Mouse (Mus musculus) telencephalon, adult 2 months (tissue): ENCODE results near the gene Zfp39.
"Not testable (repeated sequence)": the region's sequence is repeated elsewhere in the genome, so short reads cannot be mapped to it uniquely, and the experiment has no call there.

Experiments used
- DNase-seq: peaks from one replicate; pipeline ENCODE4 v3.0.0-alpha.2; 2011; ENCODE audit warnings: low read depth, low spot score

The Zfp39 gene

DNA sequence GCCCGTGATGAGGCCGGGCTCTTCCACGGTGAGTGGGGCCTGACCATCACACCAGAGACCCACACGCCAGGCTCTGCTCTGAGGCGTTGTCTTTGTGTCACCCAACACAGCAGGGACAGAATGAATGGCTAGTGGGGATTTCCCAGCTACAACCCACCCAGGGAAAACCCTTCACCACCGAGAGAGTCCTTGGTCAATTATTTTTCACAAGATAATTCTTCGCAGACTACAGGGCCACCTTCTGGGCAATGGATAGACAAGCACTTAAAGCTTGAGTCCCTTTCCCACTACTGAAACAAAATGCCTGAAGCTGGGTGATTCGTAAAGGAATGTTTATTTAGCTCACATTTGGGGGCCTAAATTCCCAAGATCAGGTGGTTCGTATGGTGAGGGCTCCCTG, 18.4 kb upstream of the Zfp39 start:
- no peak for DNase-seq

DNA sequence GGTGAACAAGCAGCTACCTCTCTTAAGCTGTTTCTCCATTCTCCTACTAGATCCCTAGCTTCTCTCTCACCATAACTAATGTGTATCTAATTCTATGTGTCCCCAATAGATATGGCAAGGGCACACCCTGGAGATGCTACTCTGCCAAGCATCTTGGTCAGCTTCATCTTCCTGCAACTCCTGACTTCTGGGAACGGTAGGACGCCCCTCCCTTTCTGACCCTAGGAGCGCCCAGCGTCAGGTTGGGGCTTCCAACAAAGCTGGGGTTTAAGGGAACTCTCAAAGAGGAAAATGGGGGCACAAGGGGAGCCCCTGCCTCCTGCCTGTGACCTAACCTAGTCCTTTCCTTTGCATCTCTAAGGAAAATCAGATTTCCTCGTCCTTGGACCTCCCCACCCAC, 14.7 kb upstream of the Zfp39 start:
- DNase-seq: no peak

DNA sequence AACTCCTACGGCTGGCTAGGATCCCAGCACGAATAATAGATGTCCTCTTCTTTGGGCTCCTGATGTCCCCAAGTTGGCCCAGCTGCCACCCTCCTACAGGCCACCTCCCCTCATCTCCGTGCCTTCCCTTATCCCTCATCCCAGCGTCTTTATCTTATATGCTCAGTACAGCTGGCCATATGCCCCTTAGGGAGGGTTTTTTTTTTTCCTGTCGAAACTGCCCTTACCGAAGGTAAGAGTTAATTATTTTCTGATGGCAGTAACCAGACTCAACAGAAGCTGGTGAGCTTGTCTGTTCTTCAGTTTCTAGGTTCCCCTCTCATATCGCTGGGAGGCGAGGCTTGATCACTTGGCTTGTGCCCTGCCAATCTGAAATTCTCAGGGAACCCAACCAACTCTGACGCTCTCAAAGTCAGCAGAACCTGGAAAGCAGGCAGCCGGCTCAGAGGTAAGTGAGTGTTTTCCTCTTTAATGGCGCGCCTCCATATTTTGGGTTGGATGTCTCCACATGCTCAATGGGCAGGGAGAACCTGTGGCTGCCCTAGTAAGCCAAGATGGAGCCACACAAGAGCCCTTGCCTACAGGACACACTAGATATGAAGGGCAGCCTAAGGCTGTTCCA, 13.8 kb upstream of the Zfp39 start, which contains the start of gene Btnl10:
Btnl10 (plus strand) TSS at position 164 of the 622 bp plus-strand sequence.
- DNase-seq: no peak

DNA sequence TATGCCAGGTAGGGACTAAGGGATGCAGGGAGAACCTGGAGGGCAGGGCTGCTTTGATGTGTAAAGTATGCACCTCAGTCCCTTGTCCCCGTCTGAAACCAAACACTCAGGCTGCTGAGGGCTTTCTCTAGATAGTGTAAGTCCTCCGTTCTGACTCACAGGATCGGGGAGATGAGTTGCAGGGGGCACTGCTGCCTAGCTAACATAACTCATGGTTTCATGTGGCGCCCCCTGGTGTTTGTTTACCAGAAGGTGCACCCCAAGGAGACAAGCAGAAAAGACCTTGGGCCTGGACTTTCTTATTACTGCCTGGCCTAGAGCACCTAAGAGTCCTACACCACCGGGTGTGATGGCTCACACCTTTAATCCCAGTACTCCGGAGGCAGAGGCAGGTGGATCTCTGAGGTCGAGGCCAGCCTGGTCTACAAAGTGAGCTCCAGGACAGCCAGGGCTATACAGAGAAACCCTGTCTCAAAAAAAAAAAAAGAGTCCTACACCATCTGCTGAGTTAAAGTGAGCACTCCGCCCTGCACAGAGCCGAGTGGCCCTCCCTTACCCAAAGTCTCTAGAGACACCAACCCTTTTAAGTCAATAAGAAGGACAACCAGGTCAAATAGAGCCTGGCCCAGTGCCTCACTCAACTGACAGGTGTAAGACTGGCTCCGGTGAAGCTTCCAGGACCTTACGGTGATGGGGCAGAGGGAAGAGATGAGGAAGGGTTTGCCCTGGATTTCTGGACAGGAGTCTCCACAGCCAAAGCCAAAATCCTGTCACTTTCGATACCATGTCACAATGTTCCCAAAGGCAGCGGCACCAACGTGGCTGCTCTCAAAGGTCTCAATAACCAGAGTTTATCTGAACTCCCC, 13.1 kb upstream of the Zfp39 start:
- no peak for DNase-seq

DNA sequence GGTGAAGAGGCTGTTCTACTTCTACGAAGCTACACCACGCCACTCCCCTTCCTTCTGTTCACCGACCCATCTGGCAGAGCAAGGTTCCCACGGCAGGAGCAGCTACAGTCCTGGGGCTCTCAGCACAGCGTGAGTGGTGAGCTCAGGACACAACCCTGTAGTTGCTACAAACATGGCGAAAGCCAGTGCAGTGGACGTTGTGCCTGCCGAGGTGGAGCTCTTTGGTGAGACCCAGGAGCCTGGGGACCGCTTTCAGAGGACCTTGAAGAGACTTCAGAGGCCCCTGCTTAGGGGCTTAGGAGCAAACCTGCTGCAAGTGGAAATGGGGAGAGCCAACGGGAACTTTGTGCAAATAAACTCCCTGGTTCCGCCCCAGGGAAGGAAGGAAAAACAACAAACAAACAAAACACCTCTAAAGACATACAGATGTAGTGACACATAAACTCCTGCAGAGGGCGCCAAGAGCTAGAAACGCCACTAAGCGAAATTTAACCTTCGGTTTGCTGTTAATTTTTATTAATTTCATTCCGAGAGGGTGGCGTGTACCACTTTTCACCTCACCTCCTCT, 10.5 kb upstream of the Zfp39 start:
- no peak for DNase-seq

DNA sequence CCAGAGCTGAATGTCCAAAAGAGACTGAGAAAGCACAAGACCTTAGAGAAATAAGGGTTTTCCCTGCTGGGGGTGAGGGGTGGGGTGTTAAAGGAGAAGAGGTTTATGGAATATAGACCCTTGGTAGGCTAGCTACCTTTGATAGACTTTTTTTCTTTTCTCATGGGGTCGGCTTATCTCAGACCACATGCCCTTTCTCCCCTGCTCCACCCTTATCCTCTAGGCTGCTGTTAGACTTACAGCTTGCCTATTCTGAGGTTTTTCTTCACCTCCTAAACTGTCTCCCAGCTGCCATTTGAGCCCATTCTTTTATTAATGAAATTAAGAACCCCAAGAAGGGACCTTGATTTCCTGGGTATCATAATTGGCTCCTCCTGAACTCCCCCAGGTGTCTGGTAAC, 9.8 kb upstream of the Zfp39 start:
- DNase-seq: no peak

DNA sequence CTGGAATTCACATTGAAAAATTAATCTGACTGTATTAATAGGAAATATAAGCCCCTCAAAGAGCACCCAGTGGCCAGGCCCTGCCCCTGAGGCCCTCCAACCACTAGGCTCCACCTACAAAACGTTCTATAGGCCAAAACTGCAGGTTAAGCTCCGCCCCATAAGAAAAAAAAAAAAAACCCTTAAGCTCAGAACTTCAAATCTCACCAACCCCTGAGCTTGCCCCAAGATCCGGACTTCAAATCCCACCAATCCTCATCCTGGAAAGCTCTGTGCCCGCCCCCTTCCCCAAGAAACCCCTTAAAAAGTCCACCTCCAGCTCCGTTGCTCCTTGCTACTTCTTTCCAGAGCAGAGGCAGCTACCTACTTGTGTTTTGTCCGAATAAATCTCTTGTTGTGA, 813 bp upstream of the Zfp39 start:
- peak; percentile 12 for DNase-seq

DNA sequence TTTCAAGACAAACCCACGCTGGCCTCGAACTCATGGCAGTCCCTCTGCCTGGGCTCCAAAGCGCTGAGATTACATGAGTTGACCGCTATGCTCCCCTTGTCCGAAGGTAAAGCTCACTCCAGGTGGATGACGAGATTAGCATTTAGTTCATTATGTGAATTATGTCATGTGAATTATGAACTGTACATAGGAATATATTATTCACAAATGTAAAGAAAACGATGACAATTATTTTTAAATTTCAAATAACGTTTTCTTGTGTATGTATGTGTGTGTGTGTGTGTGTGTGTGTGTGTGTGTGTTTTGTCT, 339 bp upstream of the Zfp39 start:
- DNase-seq: no peak

DNA sequence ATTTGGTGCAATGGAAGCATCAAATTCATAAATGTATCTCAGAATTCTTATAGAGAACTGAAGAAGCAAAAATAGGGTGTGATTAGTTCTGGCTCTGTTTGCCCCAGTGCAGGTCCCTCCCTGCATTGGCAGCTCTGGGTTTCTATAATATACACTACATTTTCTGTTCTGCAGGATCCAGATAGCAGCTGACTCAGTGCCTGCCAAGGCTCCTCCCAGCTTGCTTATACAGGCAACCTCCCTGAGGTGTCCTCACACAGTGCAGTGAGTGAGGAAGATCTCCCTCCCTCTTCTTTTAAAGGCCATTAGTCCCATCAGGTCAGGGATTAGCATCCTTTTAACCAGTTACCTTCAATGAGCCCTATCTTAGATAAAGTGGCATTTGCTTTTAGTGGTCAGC, 2.9 kb downstream of the Zfp39 start:
- no peak for DNase-seq

DNA sequence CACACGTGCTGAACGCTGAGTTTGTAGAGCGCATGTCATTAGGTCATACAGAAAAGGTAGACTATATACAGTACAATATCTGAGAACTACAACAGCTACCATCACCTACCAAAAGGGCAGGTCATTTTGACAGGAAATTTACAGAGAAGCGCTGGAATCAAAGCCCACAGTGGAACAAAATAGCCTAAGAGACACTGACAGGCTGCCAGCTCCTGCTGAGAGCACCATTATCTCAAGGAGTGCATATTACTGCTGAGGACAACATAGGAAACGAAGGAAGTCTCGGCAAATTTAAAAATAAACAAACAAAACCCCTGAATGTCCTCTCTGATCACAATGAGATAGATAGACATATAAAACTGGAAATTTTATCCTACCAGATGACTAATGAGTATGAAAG, 6.5 kb downstream of the Zfp39 start:
- DNase-seq: no peak

DNA sequence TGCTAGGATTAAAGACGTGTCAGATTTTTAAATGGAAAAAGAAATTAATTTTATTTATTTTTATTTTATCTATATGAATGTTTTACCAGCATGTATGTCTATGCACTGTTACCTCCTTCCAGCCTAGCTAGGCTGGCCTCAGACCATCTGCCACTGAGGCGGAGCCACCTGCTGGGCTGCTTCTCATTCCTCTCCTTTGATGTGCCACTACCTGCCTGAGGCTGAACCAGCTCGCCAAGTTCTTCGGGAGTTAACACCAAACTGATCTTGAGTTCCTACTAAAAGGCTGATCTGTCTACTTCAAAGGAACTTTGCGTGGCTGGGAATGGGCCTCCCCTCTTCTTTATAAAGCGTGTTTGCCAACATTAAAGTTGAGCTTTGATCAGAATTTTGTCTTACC, 9.6 kb downstream of the Zfp39 start:
- no peak for DNase-seq

DNA sequence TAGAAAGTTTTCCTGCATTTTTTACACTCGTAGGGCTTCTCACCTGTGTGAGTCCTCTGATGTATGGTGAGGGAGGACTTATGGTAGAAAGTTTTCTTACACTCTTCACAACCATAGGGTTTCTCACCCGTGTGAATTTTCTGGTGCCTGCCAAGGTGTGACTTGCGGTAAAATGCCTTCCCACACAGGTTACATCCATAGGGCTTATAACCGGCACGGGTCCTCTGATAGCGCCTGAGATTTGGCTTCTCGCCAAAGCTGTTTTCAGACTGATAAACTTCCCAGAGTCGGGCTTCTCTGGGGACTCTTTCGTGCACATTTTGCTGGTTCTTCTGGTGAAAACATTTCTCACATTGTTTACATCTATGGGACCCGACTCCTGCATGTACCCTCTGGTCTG, 13.5 kb downstream of the Zfp39 start:
- DNase-seq: no peak

DNA sequence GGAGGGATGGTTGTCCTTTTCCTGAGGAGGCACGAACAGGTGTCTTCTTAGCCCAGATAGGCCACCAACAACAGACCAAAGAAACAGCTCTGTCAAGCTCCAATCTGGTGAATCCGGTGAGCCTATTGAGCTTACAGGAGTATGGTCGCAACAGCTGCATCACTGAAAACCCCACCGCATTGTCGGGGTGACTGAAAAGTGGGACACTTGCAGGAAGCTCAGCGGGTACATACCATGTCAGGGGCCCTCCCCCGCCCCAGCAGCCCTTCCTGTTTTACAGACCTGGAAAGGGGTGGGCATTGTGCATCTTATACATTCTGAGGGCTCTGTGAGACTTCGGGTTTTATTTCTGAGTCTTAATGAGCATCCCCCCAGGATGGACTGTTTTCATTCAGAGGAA, 20.3 kb downstream of the Zfp39 start:
- no peak for DNase-seq

DNA sequence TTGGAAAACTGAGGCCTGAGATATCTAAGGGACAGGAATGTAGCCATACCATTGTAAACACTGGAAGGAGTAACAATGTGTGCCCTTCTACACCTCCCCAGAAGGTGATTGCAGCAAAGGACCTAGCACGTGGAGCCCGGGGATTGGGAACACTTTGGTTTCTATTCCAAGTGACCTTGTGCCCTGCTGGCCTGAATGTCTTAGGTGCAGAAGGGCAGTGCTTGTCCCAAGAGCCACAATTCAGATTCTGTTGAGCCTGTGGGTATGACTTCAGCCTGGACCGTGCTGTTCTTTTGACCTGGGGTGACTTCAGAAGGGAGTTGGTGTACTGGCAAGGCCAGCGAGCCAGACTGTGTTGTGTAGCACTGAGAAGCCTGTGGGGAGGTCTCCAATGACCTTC, 33.1 kb downstream of the Zfp39 start:
- no peak for DNase-seq

DNA sequence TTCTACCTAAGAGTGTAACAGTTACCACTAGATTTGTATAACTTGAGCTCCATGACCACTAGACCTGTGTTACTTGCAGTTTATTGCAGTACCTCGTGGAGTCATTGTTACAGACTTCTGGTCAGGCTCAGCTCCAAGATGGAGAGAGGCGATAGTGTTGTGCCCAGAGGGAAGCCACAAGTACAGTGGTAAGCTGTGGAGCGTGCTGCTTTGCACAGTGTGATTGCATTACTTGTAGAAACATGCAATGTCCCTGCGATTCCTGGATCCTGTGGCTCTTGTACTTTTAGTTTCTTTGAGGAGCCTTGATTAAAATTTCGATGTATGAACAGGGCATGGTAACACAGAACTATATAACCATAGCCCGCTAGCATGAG, 36.1 kb downstream of the Zfp39 start:
- DNase-seq: no peak

DNA sequence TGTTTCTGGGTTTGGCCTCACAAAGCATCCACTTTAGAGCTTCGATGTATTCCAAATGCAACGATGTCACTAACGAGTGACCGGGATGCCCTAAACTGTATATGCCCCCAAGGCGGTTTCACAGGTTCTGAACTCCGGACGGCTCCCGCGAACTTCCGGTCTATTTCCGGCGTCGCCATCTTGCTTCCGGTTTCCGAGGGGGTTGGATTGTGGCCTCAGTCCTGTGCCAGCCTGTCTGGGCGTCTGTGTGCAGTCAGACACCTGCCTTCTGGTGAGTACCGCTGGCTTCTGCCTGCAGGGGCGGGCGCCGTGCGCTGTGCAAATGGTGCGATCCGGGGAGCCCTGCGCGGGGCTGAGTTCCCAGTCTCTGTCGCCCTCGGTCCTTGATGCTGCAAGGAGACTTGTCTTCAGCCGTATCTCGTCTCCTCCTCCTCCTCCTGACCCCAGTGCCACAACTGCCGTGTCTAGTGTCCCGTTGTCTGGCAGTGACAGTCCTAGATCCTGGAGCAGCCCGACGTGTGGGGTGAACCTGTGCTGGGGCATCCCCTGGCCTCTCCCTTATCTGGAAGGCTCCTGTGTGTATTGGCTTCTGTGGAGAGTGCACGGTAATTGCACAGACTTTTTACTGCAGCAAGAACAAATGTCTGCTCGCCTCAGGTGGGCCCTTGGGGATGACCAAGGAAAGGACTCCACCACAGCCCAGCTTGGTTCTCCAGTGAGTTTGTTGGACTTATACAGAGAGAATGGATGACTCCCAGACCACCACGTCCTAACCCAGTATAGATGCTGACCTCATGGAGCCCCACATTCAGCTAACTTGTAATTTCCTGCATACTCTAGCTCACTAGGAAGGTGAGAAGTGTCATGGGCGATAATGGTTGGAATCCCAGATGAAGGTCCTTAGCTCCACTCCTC, 36.7 kb downstream of the Zfp39 start, which contains the start of gene 2810021J22Rik:
2810021J22Rik (plus strand) TSS at position 178 of the 915 bp plus-strand sequence.
- peak; percentile 65 for DNase-seq

DNA sequence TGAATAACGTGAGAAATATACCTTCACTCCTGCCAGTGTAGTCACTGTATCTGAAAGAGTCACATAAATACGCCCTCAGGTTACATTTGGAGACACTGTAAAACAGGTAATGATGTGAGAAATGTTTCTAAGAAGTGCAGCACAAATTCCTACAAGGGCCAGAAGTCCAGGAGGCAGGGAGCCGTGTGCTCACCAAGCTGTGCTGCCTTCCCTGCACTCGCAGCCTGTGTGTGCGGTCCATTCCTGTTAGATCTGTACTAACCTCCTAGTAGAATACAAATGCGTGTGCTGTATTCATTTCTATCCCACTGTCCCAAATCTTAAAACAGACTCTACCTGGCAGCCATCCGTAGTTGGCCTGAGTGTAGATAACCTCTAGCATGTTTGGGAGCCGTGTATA, 43.3 kb downstream of the Zfp39 start:
- no peak for DNase-seq

DNA sequence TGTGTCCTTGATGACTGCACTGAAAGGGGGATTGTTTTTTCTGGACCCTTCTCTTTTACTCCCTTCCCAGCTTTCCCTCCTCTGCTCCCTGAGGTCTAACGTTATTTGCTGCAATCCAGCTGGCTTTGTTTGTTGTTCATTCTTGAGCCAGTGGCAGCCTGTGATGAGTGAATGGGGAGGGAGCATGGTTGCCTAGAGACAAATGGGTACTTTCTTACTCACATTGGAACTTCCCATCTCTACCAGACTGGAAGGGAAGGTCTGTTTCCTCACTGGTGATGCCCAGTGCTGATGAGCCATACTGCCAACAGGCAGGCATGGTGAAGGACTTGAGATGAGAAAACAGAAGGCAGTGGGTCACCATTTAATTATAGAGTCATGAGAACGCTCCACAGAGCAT, 54.3 kb downstream of the Zfp39 start:
- DNase-seq: no peak

DNA sequence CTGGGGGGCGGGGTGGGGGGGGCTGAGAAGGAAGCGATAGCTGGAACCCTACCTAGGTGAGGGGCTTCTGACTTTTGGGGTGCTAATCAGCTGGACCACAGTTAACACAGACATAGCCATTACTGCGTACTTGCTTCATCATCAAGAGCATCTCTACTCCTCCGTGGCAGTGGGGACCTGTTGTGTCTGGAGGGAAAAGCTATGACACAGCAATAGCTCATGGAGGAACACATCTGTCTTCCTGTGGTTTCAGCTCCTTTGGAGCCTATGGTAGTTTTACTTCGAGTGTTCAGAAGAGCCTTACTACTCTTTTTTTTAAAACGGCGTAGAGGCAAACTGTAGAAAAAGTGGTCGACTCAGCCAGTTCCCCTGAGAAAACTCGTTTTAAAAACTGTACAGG, 56.4 kb downstream of the Zfp39 start:
- DNase-seq: no peak

DNA sequence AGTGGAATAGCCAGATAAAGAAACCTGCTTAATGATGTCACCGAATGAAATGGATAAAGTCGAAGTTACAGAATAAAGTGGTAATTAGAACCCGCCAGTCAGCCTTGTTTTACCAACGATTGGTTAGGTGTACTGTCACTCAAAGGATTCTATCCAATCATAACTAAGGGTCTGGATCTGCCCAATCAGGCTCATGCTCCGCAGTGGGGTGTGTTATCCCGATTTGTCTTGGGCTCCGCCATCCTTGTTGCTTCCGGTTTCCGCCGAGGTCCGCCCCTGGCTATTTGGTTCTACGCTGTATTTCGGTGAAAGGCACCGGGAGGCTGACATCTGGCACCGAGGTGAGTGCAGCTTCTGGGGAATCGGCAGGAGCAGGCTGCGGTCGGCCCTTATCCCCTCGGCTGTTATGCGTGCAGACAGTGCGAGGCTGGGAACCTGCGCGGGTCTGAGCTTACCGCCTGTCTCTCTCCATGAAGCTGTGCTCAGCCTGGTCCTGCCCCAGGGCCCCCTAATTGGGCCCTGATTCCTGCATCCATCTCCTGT, 57.0 kb downstream of the Zfp39 start, which contains the start of gene Gm12258:
Gm12258 (plus strand) TSS at position 240 of the 543 bp plus-strand sequence.
- DNase-seq: peak; percentile 99

DNA sequence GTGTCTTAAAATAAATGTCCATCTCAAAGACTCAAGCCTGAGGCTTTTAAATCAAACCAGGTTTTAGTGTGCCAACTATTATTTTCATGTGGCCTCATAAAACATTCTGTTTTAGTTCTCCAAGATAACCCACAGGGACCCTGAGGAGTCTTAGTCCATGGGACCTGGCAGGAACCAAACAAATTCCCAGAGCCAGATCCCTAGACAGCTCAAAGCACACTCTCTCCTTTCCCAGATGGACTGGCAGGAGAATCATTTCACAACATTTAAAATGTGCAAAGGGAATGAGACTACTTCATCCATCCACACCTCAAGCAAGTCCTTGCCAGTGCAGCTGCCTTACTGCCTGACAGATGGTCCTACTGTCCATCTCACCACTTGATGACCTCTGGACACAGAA, 65.1 kb downstream of the Zfp39 start, which contains the start of gene Olfr311:
Olfr311 (plus strand) TSS at position 301 of the 400 bp plus-strand sequence.
- not testable (repeated sequence) for DNase-seq
